23 mouse cellular contexts compared by ENCODE assay signal in genomic region chr2:160439028-160439427, GRCm38 (mm10).
A peak's percentile ranks its signal among the peaks of the same experiment; 100 is the strongest.
DNase-seq lines count a peak whose midpoint lies in the region; ATAC-seq lines count a peak whose summit lies in the region.
"Had no signal": no experiment of that assay in that cellular context is flagged by ENCODE, and none has a peak within 500 bp of the region (broad histone marks: within the 10 kb centered on the region; RNA-seq: fewer than 3 reads in every experiment).

No protein-coding gene starts in this region.

- H3K9me3 ChIP-seq in forebrain, embryonic 16.5 days (ENCODE audit: control insufficient read depth, low read length) = no peaks in the 10 kb centered on the region
- H3K9me3 ChIP-seq: embryonic facial prominence, embryonic 13.5 days; heart, embryonic 10.5 days; heart, embryonic 15.5 days; intestine, embryonic 15.5 days had no signal

- H3K36me3 ChIP-seq in forebrain, embryonic 16.5 days (ENCODE audit: control insufficient read depth, insufficient read depth) = no peaks in the 10 kb centered on the region
- H3K36me3 ChIP-seq: embryonic facial prominence, embryonic 13.5 days; G1E; heart, embryonic 10.5 days; heart, embryonic 15.5 days; intestine, embryonic 15.5 days had no signal

- 88% methylated on average over 2 of the region's 2 CpGs for WGBS in forebrain, embryonic 16.5 days

- DNase-seq in cerebellum, postnatal 10 days = peak; percentile 54 to 65
- no peak for DNase-seq in cerebellum, adult 18-20 months
- DNase-seq in frontal cortex, adult 2 months (ENCODE audit: extremely low spot score in 1 of 2, low spot score in 1 of 2) = no peak
- peak; percentile 53 for DNase-seq in brain, adult 2 months (ENCODE audit: low read depth, low spot score)
- no peak for DNase-seq in thymus, postnatal 10 days (ENCODE audit: low spot score in 2 of 2)
- DNase-seq: adrenal gland, postnatal 10 days; B cell, adult 2 months; cerebellum, adult 2 months; cerebellum, postnatal 36 days; gastrocnemius, adult 2 months; gastrocnemius, postnatal 36 days; heart, adult 11 months; heart, postnatal 14 days; kidney, adult 18-20 months had no signal

- H3K9ac ChIP-seq in forebrain, embryonic 16.5 days (replicated peaks; ENCODE audit: low read depth, low read length) = no peak overlapping the region
- H3K9ac ChIP-seq: embryonic facial prominence, embryonic 13.5 days; heart, embryonic 15.5 days; hindbrain, embryonic 14.5 days; intestine, embryonic 15.5 days had no signal

- no peak overlapping the region for H3K27ac ChIP-seq in forebrain, embryonic 16.5 days (ENCODE audit: low read length)
- H3K27ac ChIP-seq: embryonic facial prominence, embryonic 13.5 days; gastrocnemius, adult 2 months; heart, embryonic 10.5 days; heart, embryonic 15.5 days; hindbrain, embryonic 14.5 days; intestine, embryonic 15.5 days had no signal

- peaks cover 17% of the 10 kb centered on the region for H3K4me1 ChIP-seq in forebrain, embryonic 16.5 days (replicated peaks; ENCODE audit: control insufficient read depth, insufficient read depth, low read length)
- H3K4me1 ChIP-seq: intestine, embryonic 15.5 days had no signal

- peak; percentile 85 for ATAC-seq in frontal cortex, adult (ENCODE audit: low TSS enrichment)
- peak; percentile 50 for ATAC-seq in forebrain, embryonic 16.5 days
- ATAC-seq: CD4-positive, CD25-positive, alpha-beta regulatory T cell, adult 4 months; intestine, embryonic 15.5 days had no signal

- H3K4me3 ChIP-seq in forebrain, embryonic 16.5 days (replicated peaks; ENCODE audit: low read length) = no peak overlapping the region
- H3K4me3 ChIP-seq: embryonic facial prominence, embryonic 13.5 days; gastrocnemius, adult 2 months; heart, embryonic 10.5 days; heart, embryonic 15.5 days; intestine, embryonic 15.5 days had no signal

- H3K27me3 ChIP-seq in forebrain, embryonic 16.5 days (replicated peaks; ENCODE audit: control insufficient read depth, insufficient read depth, low read length) = no peaks in the 10 kb centered on the region
- H3K27me3 ChIP-seq: embryonic facial prominence, embryonic 13.5 days; intestine, embryonic 15.5 days had no signal

- no peak overlapping the region for H3K4me2 ChIP-seq in forebrain, embryonic 16.5 days (ENCODE audit: low read length)
- H3K4me2 ChIP-seq: embryonic facial prominence, embryonic 13.5 days; heart, embryonic 15.5 days; hindbrain, embryonic 14.5 days; intestine, embryonic 15.5 days had no signal

Comparison
In these comparisons a context has a peak if more than half of its experiments do, and no peak if none do; other contexts are left out.
1. DNase-seq: peak in cerebellum, postnatal 10 days (2 of 2) and brain, adult 2 months (single experiment); none in cerebellum, adult 18-20 months (0 of 2), frontal cortex, adult 2 months (0 of 2) and thymus, postnatal 10 days (0 of 2).